Mouse (Mus musculus) heart, embryonic 13.5 days (tissue): ENCODE measurements at regions not wholly inside any gene's neighbourhood (a gene's known extent, or its start where the extent isn't known, plus 50 kb on each side); places are given as distances from the start of the nearest gene placed in this dataset. TPM values are rescaled to one million over a fixed set of nuclear protein-coding genes. Genes with fewer than 3 reads are reported as not detected.

Experiments used
- microRNA-seq: library from miRNA; unstranded; fragments of <30 nt; microRNA quantifications from one replicate; pipeline ENCODE4, GENCODE M21; 2016

Small RNA genes in the stretch of these regions (microRNA-seq; reads per million reads assigned to microRNA genes)
- gene Gm26042 = not detected
